8 mouse cellular contexts compared by ENCODE assay signal in genomic region chr2:148043976-148044876, GRCm38 (mm10). TPM values are rescaled to one million over a fixed set of nuclear protein-coding genes. Genes with fewer than 3 reads are reported as not detected.
DNase-seq lines count a peak whose midpoint lies in the region; ATAC-seq and TF ChIP-seq lines count a peak whose summit lies in the region.

No protein-coding gene starts in this region.

- peaks cover 95% of the 10 kb centered on the region for H3K27me3 ChIP-seq in forebrain, postnatal 0 days (ENCODE audit: insufficient read depth, low read length)
- H3K27me3 ChIP-seq in limb, embryonic 15.5 days, result peaks cover 100% of the 10 kb centered on the region
- peaks cover 63% of the 10 kb centered on the region for H3K27me3 ChIP-seq in stomach, embryonic 14.5 days (ENCODE audit: control insufficient read depth, insufficient read depth, low read length)

- 0 out of 2 replicates have a peak overlapping the region, but pooled peaks have one; percentile 8 for H3K4me2 ChIP-seq in forebrain, postnatal 0 days (ENCODE audit: low read depth)
- H3K4me2 ChIP-seq in limb, embryonic 15.5 days, result peak overlapping the region; percentile 67
- peak overlapping the region; percentile 51 for H3K4me2 ChIP-seq in stomach, embryonic 14.5 days (replicated peaks; ENCODE audit: low read depth, low read length)

- 1% methylated on average over 70 of the region's 71 CpGs for WGBS in forebrain, postnatal 0 days
- WGBS in limb, embryonic 15.5 days, result 1% methylated on average over 71 of the region's 71 CpGs
- WGBS in stomach, embryonic 14.5 days, result 2% methylated on average over 71 of the region's 71 CpGs

- intact Hi-C loops in left cerebral cortex, postnatal 4 days (cut with DNase I), result loop anchor here (10.0 kb wide), 2 partner anchors 239 to 1209 kb away; no protein-coding TSS in a partner anchor

- H3K4me3 ChIP-seq in forebrain, postnatal 0 days (ENCODE audit: low read depth, low read length), result no peak overlapping the region
- peak overlapping the region; percentile 39 for H3K4me3 ChIP-seq in limb, embryonic 15.5 days
- H3K4me3 ChIP-seq in stomach, embryonic 14.5 days (ENCODE audit: low read depth, low read length), result peak overlapping the region; percentile 41

- H3K27ac ChIP-seq in forebrain, postnatal 0 days (ENCODE audit: low read depth, low read length), result no peak overlapping the region
- no peak overlapping the region for H3K27ac ChIP-seq in limb, embryonic 15.5 days
- peak overlapping the region; percentile 89 for H3K27ac ChIP-seq in stomach, embryonic 14.5 days (ENCODE audit: low read length)

- ATAC-seq in forebrain, postnatal 0 days, result no peak
- no peak for ATAC-seq in limb, embryonic 15.5 days (ENCODE audit: insufficient number of reproducible peaks, low FRiP score, low TSS enrichment, low read depth)
- ATAC-seq in stomach, embryonic 14.5 days (ENCODE audit: insufficient number of reproducible peaks, insufficient read depth, low FRiP score, low read depth), result no peak

- H3K9me3 ChIP-seq in forebrain, postnatal 0 days (ENCODE audit: low read length), result no peaks in the 10 kb centered on the region
- H3K9me3 ChIP-seq in limb, embryonic 15.5 days, result no peaks in the 10 kb centered on the region
- no peaks in the 10 kb centered on the region for H3K9me3 ChIP-seq in stomach, embryonic 14.5 days (ENCODE audit: control insufficient read depth, low read depth, low read length)

- no peaks in the 10 kb centered on the region for H3K36me3 ChIP-seq in forebrain, postnatal 0 days (ENCODE audit: insufficient read depth)
- no peaks in the 10 kb centered on the region for H3K36me3 ChIP-seq in limb, embryonic 15.5 days
- no peaks in the 10 kb centered on the region; the same call in 1 of the 2 replicates for H3K36me3 ChIP-seq in stomach, embryonic 14.5 days (ENCODE audit: control insufficient read depth, insufficient read depth, low read length)

- peak; percentile 22 to 28 for DNase-seq in kidney, postnatal 4 days
- no peak for DNase-seq in kidney, adult 9 months
- DNase-seq in forebrain, postnatal 0 days, result no peak
- DNase-seq in left cerebral cortex, postnatal 4 days, result no peak
- DNase-seq in urinary bladder, adult 2 months (ENCODE audit: low spot score), result no peak
- no peak for DNase-seq in right cerebral cortex, adult 2 months (ENCODE audit: low spot score in 2 of 2)

- no peaks in the 10 kb centered on the region for H3K4me1 ChIP-seq in forebrain, postnatal 0 days (ENCODE audit: insufficient read depth)
- peaks cover 56% of the 10 kb centered on the region for H3K4me1 ChIP-seq in limb, embryonic 15.5 days
- H3K4me1 ChIP-seq in stomach, embryonic 14.5 days (ENCODE audit: control insufficient read depth, insufficient read depth, low read length), result peaks cover 7% of the 10 kb centered on the region; the same call in 1 of the 2 replicates

- H3K9ac ChIP-seq in forebrain, postnatal 0 days, result no peak overlapping the region
- no peak overlapping the region for H3K9ac ChIP-seq in limb, embryonic 15.5 days
- H3K9ac ChIP-seq in stomach, embryonic 14.5 days (replicated peaks; ENCODE audit: low read depth, low read length), result peak overlapping the region; percentile 61

- TF ChIP-seq CTCF in forebrain, postnatal 0 days (IDR thresholded peaks at IDR 0.05; ENCODE audit: low read depth), result no peak

RNA-seq across cellular contexts. Expression of gene Foxa2, which starts 2.5 kb away (rescaled TPM):
- total RNA-seq in forebrain, postnatal 0 days (2014; rRNA removed), result 0.48 and 0.85 TPM in 2 replicates
- polyA plus RNA-seq in forebrain, postnatal 0 days (2015; fragmentation: Nextera tagmentation; extraction: Ambion mirVana), result 0.26 and 0.30 TPM in 2 replicates
- 0.09 and 0.19 TPM in 2 replicates for polyA plus RNA-seq in limb, embryonic 15.5 days (2015; fragmentation: Nextera tagmentation; extraction: Ambion mirVana)
- 18.2 and 20.4 TPM in 2 replicates for polyA plus RNA-seq in stomach, embryonic 14.5 days (2014; fragmentation: Nextera tagmentation; extraction: Ambion mirVana)
- not detected for total RNA-seq in left cerebral cortex, postnatal 4 days (2021)
- 0.03 and 0.21 TPM in 2 replicates for polyA plus RNA-seq in urinary bladder, adult 2 months (2012; rRNA removed)

Comparison
In these comparisons a context has a peak if more than half of its experiments do, and no peak if none do; other contexts are left out.
1. DNase-seq: peak in kidney, postnatal 4 days (2 of 2); none in kidney, adult 9 months (single experiment), forebrain, postnatal 0 days (single experiment), left cerebral cortex, postnatal 4 days (single experiment), urinary bladder, adult 2 months (single experiment) and right cerebral cortex, adult 2 months (0 of 2).
2. H3K4me2 ChIP-seq: peak in every context shown above with its lines; median percentile 67 in limb, embryonic 15.5 days; 51 in stomach, embryonic 14.5 days; 8 in forebrain, postnatal 0 days.
3. RNA of gene Foxa2, which starts 2.5 kb away (polyA plus RNA-seq): 18.2 to 20.4 TPM in stomach, embryonic 14.5 days; 0.26 to 0.30 TPM in forebrain, postnatal 0 days, 0.03 to 0.21 TPM in urinary bladder, adult 2 months and 0.09 to 0.19 TPM in limb, embryonic 15.5 days; every median in the first group is over 10 times any median in the second.